Mouse (Mus musculus): Measurements from ENCODE around the gene Soga1.

DNA sequence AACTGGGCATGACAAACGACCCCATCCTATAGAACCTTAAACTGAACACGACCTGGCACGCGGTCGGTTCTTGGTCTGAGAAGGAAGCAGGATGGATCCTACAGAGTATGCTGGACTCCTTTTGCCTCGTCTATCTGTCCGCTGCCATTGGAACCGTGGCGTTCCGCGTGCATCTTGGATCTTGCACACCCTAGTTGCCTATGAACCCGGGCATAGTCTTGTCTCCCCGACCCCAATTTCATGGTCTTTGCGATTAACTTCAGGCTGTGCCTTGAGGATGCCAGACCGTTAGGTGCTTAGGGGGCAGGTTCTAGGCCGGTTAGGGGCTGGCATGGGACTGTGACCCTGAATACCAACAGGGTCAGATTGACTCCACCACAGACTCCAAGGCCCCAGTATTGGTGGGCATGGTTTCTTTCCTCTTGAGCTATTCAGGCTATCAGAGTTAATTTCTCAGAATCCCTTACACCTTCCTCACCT, 687 bp upstream of the Soga1 start:
- TF ChIP-seq CTCF (IDR thresholded peaks at IDR 0.05; ENCODE audit: borderline replicate concordance, extremely low read depth, insufficient read depth, insufficient read length) (no peak), POLR2A (IDR thresholded peaks at IDR 0.05; ENCODE audit: borderline replicate concordance, extremely low read depth, insufficient read depth, insufficient read length, poor library complexity, severe bottlenecking) (no peak)
